Mouse (Mus musculus) midbrain, postnatal 0 days (tissue): ENCODE data around the gene Adamts14. TPM values are rescaled to one million over a fixed set of nuclear protein-coding genes. Genes with fewer than 3 reads are reported as not detected.

Source experiments
- ATAC-seq: fragments of 200-750 bp; cut with Nextera tagmentation; 2 replicates; pipeline ENCODE4 v1.8.0; 2017; ENCODE audit warnings: moderate number of reproducible peaks, mild to moderate bottlenecking, moderate TSS enrichment, moderate library complexity; ENCODE audit not compliant: low FRiP score
- DNase-seq: peaks from one replicate; pipeline ENCODE4 v3.0.0-alpha.2; 2015; ENCODE audit warnings: low spot score
- H3K27ac ChIP-seq: fragments of 300-500 bp; sonication (generic); 2 replicates; pipeline ENCODE4 v1.5.1; 2014; ENCODE audit warnings: low read depth, mild to moderate bottlenecking, low read length, mixed read lengths
- H3K27me3 ChIP-seq: fragments of 300-500 bp; sonication (generic); 2 replicates; pipeline ENCODE4 v1.6.1; 2014; ENCODE audit warnings: low read length, control low read depth, mixed read lengths; ENCODE audit not compliant: insufficient read depth
- H3K36me3 ChIP-seq: fragments of 300-500 bp; sonication (generic); 2 replicates; pipeline ENCODE4 v1.6.1; 2014; ENCODE audit warnings: low read length, control low read depth, mixed read lengths; ENCODE audit not compliant: insufficient read depth
- H3K4me1 ChIP-seq: fragments of 300-500 bp; sonication (generic); 2 replicates; pipeline ENCODE4 v1.6.1; 2014; ENCODE audit warnings: mild to moderate bottlenecking, control low read depth, antibody characterized with exemption, low read length, mixed read lengths; ENCODE audit not compliant: insufficient read depth
- H3K4me2 ChIP-seq: fragments of 300-500 bp; sonication (generic); 2 replicates; pipeline ENCODE4 v1.6.1; 2014; ENCODE audit warnings: low read depth, mild to moderate bottlenecking, low read length, mixed read lengths; ENCODE audit not compliant: poor library complexity, severe bottlenecking
- H3K4me3 ChIP-seq: fragments of 300-500 bp; sonication (generic); 2 replicates; pipeline ENCODE4 v1.5.1; 2014; ENCODE audit warnings: low read depth, mild to moderate bottlenecking, low read length, moderate library complexity
- H3K9ac ChIP-seq: fragments of 300-500 bp; sonication (generic); replicated peaks from 2 replicates; pipeline ENCODE4 v1.6.1; 2014; ENCODE audit warnings: mild to moderate bottlenecking, low read length, moderate library complexity, mixed read lengths; ENCODE audit not compliant: poor library complexity, severe bottlenecking
- H3K9me3 ChIP-seq: fragments of 300-500 bp; sonication (generic); 2 replicates; pipeline ENCODE4 v1.6.1; 2016; ENCODE audit warnings: low read length, control low read depth
- CTCF ChIP-seq: IDR thresholded peaks from 2 replicates; pipeline ENCODE4 v1.5.1; 2016; ENCODE audit warnings: antibody characterized with exemption, mild to moderate bottlenecking
- WGBS: fragments of 180-500 bp; shearing (Covaris S2); extraction: QIAGEN DNeasy Blood & Tissue Kit; methylation state at CpG from one replicate; pipeline ENCODE4 v1.1.7; 2014; 5-methylcytosine and 5-hydroxymethylcytosine counted together
- polyA plus RNA-seq: library from polyadenylated mRNA; unstranded; fragments of >200 nt; fragmentation: Nextera tagmentation; extraction: Ambion mirVana; gene quantifications from 2 replicates; pipeline ENCODE4 v1.2.1, GENCODE M21; 2015
- total RNA-seq: library from RNA; depleted of rRNA; stranded (reverse); fragments of >200 nt; gene quantifications from 2 replicates; pipeline ENCODE4 v1.2.3, GENCODE M21; 2014

Gene Adamts14
- total and polyA plus RNA-seq, 2 experiments from 2014 or later = 0.27 to 1.1 TPM

DNA sequence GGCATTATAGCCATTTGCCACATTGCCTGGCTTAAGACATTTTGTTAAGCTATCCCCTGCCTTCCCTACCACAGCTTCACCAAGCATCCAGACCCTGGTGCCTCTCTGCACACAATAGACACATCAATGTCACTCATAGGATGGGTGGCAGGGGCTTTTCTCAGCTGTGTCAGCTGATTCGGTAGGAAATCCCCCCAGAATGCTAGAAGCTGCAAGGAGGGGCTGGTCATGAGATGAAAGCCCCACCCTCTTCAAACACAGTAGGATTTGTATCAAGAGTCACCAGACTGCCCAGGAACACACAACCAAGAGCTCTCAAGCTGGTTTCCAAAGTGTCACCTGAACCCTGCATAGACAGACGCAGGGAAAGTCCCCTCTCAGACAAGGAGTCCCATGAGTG lies 104.8 kb downstream of the Adamts14 start:
- no peak overlapping the region for H3K4me3 ChIP-seq
- no peak overlapping the region for H3K27ac ChIP-seq
- no peak for DNase-seq
- no peaks in the 10 kb centered on the region for H3K36me3 ChIP-seq
- TF ChIP-seq CTCF = no peak
- 45% methylated on average over 2 of the region's 2 CpGs for WGBS
- H3K4me1 ChIP-seq = no peaks in the 10 kb centered on the region
- H3K9me3 ChIP-seq = no peaks in the 10 kb centered on the region
- H3K9ac ChIP-seq = no peak overlapping the region
- H3K4me2 ChIP-seq = no peak overlapping the region
- ATAC-seq = no peak
- H3K27me3 ChIP-seq = no peaks in the 10 kb centered on the region

- TF ChIP-seq CTCF = no peak
- no peak overlapping the region for H3K9ac ChIP-seq
- ATAC-seq (no peak), DNase-seq (no peak)
- H3K4me1 ChIP-seq = no peaks in the 10 kb centered on the region
- no peak overlapping the region for H3K27ac ChIP-seq
- H3K27me3 ChIP-seq = no peaks in the 10 kb centered on the region
- H3K9me3 ChIP-seq = no peaks in the 10 kb centered on the region
- no peak overlapping the region for H3K4me3 ChIP-seq
- H3K36me3 ChIP-seq = no peaks in the 10 kb centered on the region
- no peak overlapping the region for H3K4me2 ChIP-seq
- 76% methylated on average over 9 of the region's 9 CpGs for WGBS
These were observed 105.7 kb downstream of the Adamts14 start for GRCm38 (mm10) chr10:61167333-61168096.

- no peaks in the 10 kb centered on the region for H3K4me1 ChIP-seq
- no peak overlapping the region for H3K4me2 ChIP-seq
- H3K9me3 ChIP-seq = no peaks in the 10 kb centered on the region
- no peaks in the 10 kb centered on the region for H3K36me3 ChIP-seq
- no peak overlapping the region for H3K27ac ChIP-seq
- ATAC-seq (no peak), DNase-seq (no peak)
- H3K27me3 ChIP-seq = no peaks in the 10 kb centered on the region
- no peak overlapping the region for H3K4me3 ChIP-seq
- no peak overlapping the region for H3K9ac ChIP-seq
- WGBS = 76% methylated on average over 3 of the region's 3 CpGs
- no peak for TF ChIP-seq CTCF
These were observed 110.9 kb downstream of the Adamts14 start for GRCm38 (mm10) chr10:61162366-61162765.

DNA sequence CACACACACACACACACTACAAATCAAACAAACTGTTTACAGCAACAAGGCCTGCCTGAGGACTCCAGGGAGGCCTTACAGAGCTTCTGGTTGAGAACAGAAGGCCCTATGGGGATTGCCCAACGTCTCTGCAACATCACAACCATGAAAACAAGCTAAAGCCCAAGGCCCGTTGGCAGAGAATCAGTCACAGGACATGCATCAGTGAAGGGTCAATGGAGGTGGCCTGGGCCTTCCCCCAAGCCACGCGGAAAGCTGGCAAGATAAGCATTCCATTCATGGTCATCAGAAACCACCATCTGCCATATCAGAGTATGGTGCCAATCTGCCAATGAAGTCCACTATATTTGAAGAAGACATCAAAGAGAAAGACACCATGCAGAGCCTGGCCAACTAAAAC lies 112.6 kb downstream of the Adamts14 start:
- Histone ChIP-seq H3K27ac (no peak overlapping the region), H3K36me3 (no peaks in the 10 kb centered on the region), H3K9me3 (no peaks in the 10 kb centered on the region), H3K4me1 (no peaks in the 10 kb centered on the region), H3K27me3 (no peaks in the 10 kb centered on the region), H3K4me2 (no peak overlapping the region), H3K9ac (no peak overlapping the region), H3K4me3 (no peak overlapping the region)
- WGBS = 68% methylated on average over 4 of the region's 4 CpGs
- DNase-seq = no peak
- no peak for ATAC-seq
- no peak for TF ChIP-seq CTCF

GRCm38 (mm10) chr10:61160089-61160488 lies 113.1 kb downstream of the Adamts14 start:
- H3K9me3 ChIP-seq = no peaks in the 10 kb centered on the region
- 85% methylated on average over 7 of the region's 7 CpGs for WGBS
- H3K4me3 ChIP-seq = no peak overlapping the region
- H3K27me3 ChIP-seq = no peaks in the 10 kb centered on the region
- no peak for DNase-seq
- TF ChIP-seq CTCF = no peak
- H3K9ac ChIP-seq = no peak overlapping the region
- H3K4me1 ChIP-seq = no peaks in the 10 kb centered on the region
- ATAC-seq = no peak
- no peak overlapping the region for H3K4me2 ChIP-seq
- H3K36me3 ChIP-seq = no peaks in the 10 kb centered on the region
- H3K27ac ChIP-seq = no peak overlapping the region

DNA sequence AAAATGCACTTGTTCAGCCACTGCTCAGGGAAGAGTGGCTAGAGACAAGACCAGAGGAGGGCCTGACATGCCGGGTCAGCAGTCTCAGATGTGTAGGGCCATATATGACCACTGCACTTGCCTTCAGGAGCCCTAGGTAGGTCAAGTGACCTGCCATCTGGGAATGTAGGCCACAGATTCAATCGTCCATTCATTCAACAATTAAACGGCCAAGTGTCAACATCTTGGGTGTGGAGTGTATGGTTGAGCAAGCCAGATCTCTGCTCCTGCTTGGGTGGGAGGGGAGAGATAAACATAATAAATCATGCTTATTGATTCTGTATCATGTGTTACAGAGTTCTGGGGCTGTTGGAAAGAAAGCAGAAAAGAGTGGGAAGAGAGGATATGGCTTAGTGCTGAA lies 114.6 kb downstream of the Adamts14 start:
- H3K4me2 ChIP-seq = no peak overlapping the region
- H3K36me3 ChIP-seq = no peaks in the 10 kb centered on the region
- H3K27me3 ChIP-seq = no peaks in the 10 kb centered on the region
- H3K9me3 ChIP-seq = no peaks in the 10 kb centered on the region
- no peak for DNase-seq
- TF ChIP-seq CTCF = no peak
- no peaks in the 10 kb centered on the region for H3K4me1 ChIP-seq
- no peak overlapping the region for H3K4me3 ChIP-seq
- 83% methylated on average over 3 of the region's 3 CpGs for WGBS
- H3K9ac ChIP-seq = no peak overlapping the region
- no peak overlapping the region for H3K27ac ChIP-seq
- ATAC-seq = no peak
